Mouse (Mus musculus): ENCODE measurements around the gene Slc25a15. TPM values are rescaled to one million over a fixed set of nuclear protein-coding genes. Genes with fewer than 3 reads are reported as not detected.

The Slc25a15 gene
- polyA plus RNA-seq, 1 experiment from 2014 or later, result 19.4 TPM

Other genes starting within 250 kb of the Slc25a15 start
- 3.3 and 4.1 TPM in 2 replicates for gene Nek3, start 232.2 kb downstream of the Slc25a15 start, polyA plus RNA-seq (2015; fragmentation: Nextera tagmentation; extraction: Ambion mirVana)
- gene Ckap2, start 212.8 kb downstream of the Slc25a15 start, polyA plus RNA-seq (2015; fragmentation: Nextera tagmentation; extraction: Ambion mirVana), result 36.5 and 37.1 TPM in 2 replicates
- gene Vps36, start 205.8 kb downstream of the Slc25a15 start, polyA plus RNA-seq (2015; fragmentation: Nextera tagmentation; extraction: Ambion mirVana), result 35.3 and 39.3 TPM in 2 replicates
- gene Thsd1, start 171.3 kb downstream of the Slc25a15 start, polyA plus RNA-seq (2015; fragmentation: Nextera tagmentation; extraction: Ambion mirVana), result 16.1 and 17.5 TPM in 2 replicates
- gene Tpte, start 115.2 kb downstream of the Slc25a15 start, polyA plus RNA-seq (2015; fragmentation: Nextera tagmentation; extraction: Ambion mirVana), result not detected in 2 replicates
- 35.4 and 35.8 TPM in 2 replicates for gene Mrps31, start 12.8 kb upstream of the Slc25a15 start, polyA plus RNA-seq (2015; fragmentation: Nextera tagmentation; extraction: Ambion mirVana)